Mouse (Mus musculus) limb, embryonic 12.5 days (tissue): ENCODE data around the gene Plcl1. TPM values are rescaled to one million over a fixed set of nuclear protein-coding genes. Genes with fewer than 3 reads are reported as not detected.

ENCODE experiments used
- ATAC-seq: fragments of 200-750 bp; cut with Nextera tagmentation; 2 replicates; pipeline ENCODE4 v1.8.0; 2017; ENCODE audit warnings: low read depth, moderate TSS enrichment; ENCODE audit not compliant: insufficient number of reproducible peaks, insufficient read depth, low FRiP score, low TSS enrichment
- H3K27ac ChIP-seq: fragments of 300-500 bp; sonication (generic); 2 replicates; pipeline ENCODE4 v1.5.1; 2016; ENCODE audit warnings: mild to moderate bottlenecking, moderate library complexity
- H3K27me3 ChIP-seq: fragments of 300-500 bp; sonication (generic); 2 replicates; pipeline ENCODE4 v1.6.1; 2016; ENCODE audit warnings: mild to moderate bottlenecking, moderate library complexity
- H3K36me3 ChIP-seq: fragments of 300-500 bp; sonication (generic); 2 replicates; pipeline ENCODE4 v1.6.1; 2016; ENCODE audit warnings: mild to moderate bottlenecking, moderate library complexity
- H3K4me1 ChIP-seq: fragments of 300-500 bp; sonication (generic); replicated peaks from 2 replicates; pipeline ENCODE4 v1.6.1; 2016
- H3K4me2 ChIP-seq: fragments of 300-500 bp; sonication (generic); 2 replicates; pipeline ENCODE4 v1.6.1; 2016; ENCODE audit warnings: mild to moderate bottlenecking, moderate library complexity
- H3K4me3 ChIP-seq: fragments of 300-500 bp; sonication (generic); replicated peaks from 2 replicates; pipeline ENCODE4 v1.5.1; 2016; ENCODE audit warnings: mild to moderate bottlenecking
- H3K9ac ChIP-seq: fragments of 300-500 bp; sonication (generic); replicated peaks from 2 replicates; pipeline ENCODE4 v1.6.1; 2016; ENCODE audit warnings: mild to moderate bottlenecking, moderate library complexity
- H3K9me3 ChIP-seq: fragments of 300-500 bp; sonication (generic); 2 replicates; pipeline ENCODE4 v1.6.1; 2016; ENCODE audit warnings: mild to moderate bottlenecking, moderate library complexity
- WGBS: fragments of 180-500 bp; shearing (Covaris S2); methylation state at CpG from one replicate; pipeline ENCODE4 v1.1.7; 2016; 5-methylcytosine and 5-hydroxymethylcytosine counted together
- polyA plus RNA-seq: library from polyadenylated mRNA; unstranded; fragments of >200 nt; fragmentation: Nextera tagmentation; extraction: Ambion mirVana; gene quantifications from 2 replicates; pipeline ENCODE4 v1.2.1, GENCODE M21; 2016

Gene Plcl1
- polyA plus RNA-seq, 1 experiment from 2014 or later, result 0.79 TPM

DNA sequence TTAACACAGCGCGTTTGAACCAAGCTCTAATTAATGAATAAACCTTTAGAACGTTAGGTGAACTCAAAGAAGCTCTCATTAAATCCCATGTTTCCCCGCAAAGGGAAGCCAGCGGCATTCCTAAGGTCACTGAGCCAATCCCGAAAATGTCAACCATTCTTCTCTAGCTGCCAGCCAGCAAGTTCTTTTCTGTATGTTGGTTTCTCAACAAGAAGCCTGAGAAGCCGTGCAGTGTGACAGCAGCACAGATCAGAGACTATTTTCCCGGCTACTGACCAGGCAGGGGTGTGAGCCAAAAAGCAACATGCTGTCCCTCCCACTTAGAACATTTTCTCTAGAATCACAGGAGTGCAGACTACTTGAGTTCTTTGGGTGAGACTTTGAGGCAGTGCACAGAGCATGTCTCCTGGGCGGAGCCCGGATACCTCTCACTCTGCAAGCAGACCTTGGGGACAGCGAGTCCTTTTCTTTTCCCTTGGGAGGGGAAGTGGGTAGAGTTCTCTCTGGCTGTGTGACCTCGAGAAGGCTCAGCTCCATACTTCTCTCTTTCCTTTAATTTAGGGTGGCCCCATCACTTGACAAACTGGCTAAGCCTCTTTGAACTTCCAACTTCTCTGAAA is 333.1 kb downstream of the Plcl1 start:
- H3K4me1 ChIP-seq, result 0 out of 2 replicates have a peak, but pooled peaks cover 6% of the 10 kb centered on the region
- no peak overlapping the region for H3K4me2 ChIP-seq
- ATAC-seq, result no peak
- peaks cover 16% of the 10 kb centered on the region for H3K27me3 ChIP-seq
- 65% methylated on average over 12 of the region's 12 CpGs for WGBS
- H3K4me3 ChIP-seq, result no peak overlapping the region
- H3K36me3 ChIP-seq, result no peaks in the 10 kb centered on the region
- no peak overlapping the region for H3K9ac ChIP-seq
- no peaks in the 10 kb centered on the region for H3K9me3 ChIP-seq
- no peak overlapping the region for H3K27ac ChIP-seq

DNA sequence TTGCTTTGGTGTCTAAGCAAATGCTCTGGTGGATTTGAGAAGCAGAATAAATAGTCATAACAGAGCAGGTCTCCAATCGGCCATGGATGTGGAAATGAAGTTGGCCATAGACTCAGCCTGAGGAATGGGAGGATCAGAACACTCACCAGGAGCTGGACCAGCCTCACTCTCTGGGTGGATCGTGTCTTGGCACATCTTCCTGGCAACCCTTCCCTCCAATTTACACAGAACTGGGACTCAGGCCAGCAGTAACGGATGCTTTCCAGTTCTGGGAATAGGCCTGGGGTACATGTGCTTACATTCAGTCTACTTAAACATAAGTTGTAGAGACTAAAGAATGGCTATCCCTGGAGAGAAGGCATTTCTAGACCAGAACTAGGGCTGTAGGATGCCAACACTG is 336.2 kb downstream of the Plcl1 start:
- WGBS, result 87% methylated on average over 3 of the region's 3 CpGs
- Histone ChIP-seq H3K4me1 (0 out of 2 replicates have a peak, but pooled peaks cover 6% of the 10 kb centered on the region), H3K4me2 (no peak overlapping the region), H3K27me3 (peaks cover 15% of the 10 kb centered on the region), H3K27ac (no peak overlapping the region), H3K36me3 (no peaks in the 10 kb centered on the region), H3K9ac (no peak overlapping the region), H3K4me3 (no peak overlapping the region), H3K9me3 (no peaks in the 10 kb centered on the region)
- no peak for ATAC-seq

DNA sequence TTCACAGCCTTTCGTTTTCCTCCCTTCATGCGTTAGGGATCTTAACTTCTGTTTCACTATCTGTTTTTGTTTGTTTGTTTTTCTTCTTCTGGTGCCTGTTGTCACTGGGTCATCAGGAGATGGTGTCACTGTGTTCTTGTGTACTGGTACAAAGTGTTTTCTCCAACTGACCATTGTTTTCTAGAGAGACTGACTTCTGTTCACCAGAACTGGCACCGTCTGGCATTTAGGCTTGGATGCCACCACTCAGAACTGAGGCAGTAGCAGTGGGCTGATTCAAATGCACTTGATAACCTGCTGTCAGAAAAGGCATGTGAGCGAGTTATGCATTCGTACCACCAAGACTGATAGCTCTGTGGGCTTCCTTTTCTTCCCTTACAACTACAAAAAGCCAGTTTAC is 342.8 kb downstream of the Plcl1 start:
- Histone ChIP-seq H3K4me1 (no peaks in the 10 kb centered on the region), H3K9me3 (no peaks in the 10 kb centered on the region), H3K27me3 (no peaks in the 10 kb centered on the region), H3K27ac (no peak overlapping the region), H3K9ac (no peak overlapping the region), H3K36me3 (no peaks in the 10 kb centered on the region), H3K4me2 (no peak overlapping the region), H3K4me3 (no peak overlapping the region)
- no peak for ATAC-seq
- 69% methylated on average over 5 of the region's 5 CpGs for WGBS

DNA sequence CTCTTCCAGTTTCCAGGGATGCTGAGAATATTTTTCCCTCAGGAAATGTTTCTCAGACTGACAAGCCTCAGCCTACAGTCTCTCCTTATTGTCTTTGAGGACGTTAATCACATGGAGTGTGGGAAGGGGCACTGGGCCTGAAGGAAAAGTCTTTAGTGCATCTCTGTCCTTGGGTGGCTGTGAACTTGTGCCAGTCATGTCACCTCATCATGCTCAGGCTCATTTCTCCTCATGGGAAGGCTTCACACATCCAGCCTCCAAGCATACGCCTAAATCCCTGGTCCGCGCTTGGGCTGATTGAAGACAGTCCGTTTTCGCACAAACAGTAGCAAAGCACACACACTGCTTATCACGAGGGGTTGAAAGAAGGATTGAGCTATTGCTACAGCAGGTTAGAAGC is 344.0 kb downstream of the Plcl1 start:
- no peaks in the 10 kb centered on the region for H3K27me3 ChIP-seq
- H3K27ac ChIP-seq, result no peak overlapping the region
- H3K4me3 ChIP-seq, result no peak overlapping the region
- no peaks in the 10 kb centered on the region for H3K9me3 ChIP-seq
- no peak overlapping the region for H3K4me2 ChIP-seq
- H3K36me3 ChIP-seq, result no peaks in the 10 kb centered on the region
- H3K4me1 ChIP-seq, result no peaks in the 10 kb centered on the region
- WGBS, result 85% methylated on average over 7 of the region's 7 CpGs
- no peak for ATAC-seq
- H3K9ac ChIP-seq, result no peak overlapping the region

DNA sequence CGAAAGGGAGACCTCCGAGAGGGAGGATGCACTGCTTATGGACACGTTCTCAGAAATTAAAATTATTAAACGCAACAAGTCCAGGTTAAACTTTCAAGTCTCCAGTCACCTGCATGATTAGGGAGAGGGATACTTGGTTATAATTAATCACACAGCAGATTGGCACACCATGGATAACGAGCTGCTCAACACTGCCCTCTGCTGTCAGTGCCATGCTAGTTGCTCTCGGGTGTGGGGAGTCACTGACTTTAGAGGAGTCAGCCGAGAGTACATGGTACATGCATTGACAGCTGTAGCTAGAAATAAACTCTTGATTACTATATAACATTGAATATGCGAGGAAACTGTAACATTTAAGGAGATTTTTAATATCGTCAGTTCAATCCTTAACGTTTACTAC is 350.0 kb downstream of the Plcl1 start:
- H3K27me3 ChIP-seq, result no peaks in the 10 kb centered on the region
- no peak overlapping the region for H3K9ac ChIP-seq
- no peak overlapping the region for H3K4me2 ChIP-seq
- ATAC-seq, result no peak
- H3K4me1 ChIP-seq, result no peaks in the 10 kb centered on the region
- no peaks in the 10 kb centered on the region for H3K9me3 ChIP-seq
- H3K4me3 ChIP-seq, result no peak overlapping the region
- WGBS, result 62% methylated on average over 10 of the region's 10 CpGs
- no peak overlapping the region for H3K27ac ChIP-seq
- H3K36me3 ChIP-seq, result no peaks in the 10 kb centered on the region

DNA sequence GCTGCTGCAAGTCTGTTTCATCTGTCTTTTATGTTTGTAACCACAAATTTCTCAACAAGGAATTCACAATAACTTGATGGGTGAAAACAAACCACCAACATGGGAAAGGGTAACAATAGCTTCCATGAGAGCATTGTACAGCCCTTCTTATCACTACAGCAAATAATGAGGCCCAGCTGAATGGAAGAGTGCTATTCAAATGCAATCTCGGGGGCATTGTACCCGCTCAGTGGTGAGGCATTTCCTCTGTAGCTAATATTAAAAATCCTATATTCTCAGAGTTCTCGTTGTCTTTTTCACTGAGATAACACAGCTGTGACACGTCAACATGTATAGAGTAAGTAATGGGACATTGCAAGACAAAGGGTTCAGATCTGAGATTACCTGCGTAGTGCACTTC is 356.6 kb downstream of the Plcl1 start:
- Histone ChIP-seq H3K4me1 (no peaks in the 10 kb centered on the region), H3K4me3 (no peak overlapping the region), H3K27ac (no peak overlapping the region), H3K9ac (no peak overlapping the region), H3K27me3 (no peaks in the 10 kb centered on the region), H3K4me2 (no peak overlapping the region), H3K9me3 (no peaks in the 10 kb centered on the region), H3K36me3 (no peaks in the 10 kb centered on the region)
- WGBS, result 87% methylated on average over 5 of the region's 5 CpGs
- no peak for ATAC-seq

DNA sequence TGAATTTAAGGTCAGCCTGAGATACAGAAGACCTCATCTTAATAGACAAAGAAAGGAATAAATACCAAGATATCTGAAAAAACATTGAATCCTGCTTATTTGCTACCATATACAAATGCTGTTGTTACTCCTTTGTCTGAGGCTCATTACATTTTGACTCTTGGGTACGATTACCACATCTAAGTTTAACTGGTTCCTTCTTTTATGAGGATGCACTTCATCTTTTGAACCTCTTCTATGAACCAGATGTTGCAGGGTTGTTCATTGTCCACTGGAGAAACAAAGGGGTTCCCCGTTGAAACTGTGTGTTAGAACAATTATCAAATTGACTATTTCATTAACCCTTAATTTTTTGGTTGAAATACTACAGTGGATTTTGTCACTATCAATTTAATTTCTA is 357.4 kb downstream of the Plcl1 start:
- Histone ChIP-seq H3K4me3 (no peak overlapping the region), H3K9ac (no peak overlapping the region), H3K4me2 (no peak overlapping the region), H3K27ac (no peak overlapping the region), H3K27me3 (no peaks in the 10 kb centered on the region), H3K4me1 (no peaks in the 10 kb centered on the region), H3K9me3 (no peaks in the 10 kb centered on the region), H3K36me3 (no peaks in the 10 kb centered on the region)
- 73% methylated on average over 2 of the region's 2 CpGs for WGBS
- ATAC-seq, result no peak

DNA sequence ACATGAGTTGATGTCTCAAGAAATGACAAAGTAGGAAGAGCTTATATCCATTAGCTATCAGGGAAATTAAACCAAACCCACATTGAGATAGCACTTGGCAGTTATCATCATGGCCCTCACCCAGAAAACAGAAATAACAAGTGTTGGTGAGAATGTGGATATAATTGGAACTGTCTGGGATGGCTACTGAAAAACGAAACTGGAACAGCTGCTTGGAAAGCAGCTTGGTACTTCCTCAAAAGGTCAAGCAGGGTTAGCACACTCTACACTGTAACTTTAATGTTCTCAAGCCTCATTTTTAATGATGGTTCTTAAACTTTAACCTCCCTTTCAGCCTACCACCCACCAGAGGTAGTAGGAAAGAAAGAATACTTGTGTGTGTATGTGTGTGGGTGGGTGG is 361.0 kb downstream of the Plcl1 start:
- Histone ChIP-seq H3K27ac (no peak overlapping the region), H3K4me3 (no peak overlapping the region), H3K4me2 (no peak overlapping the region), H3K9ac (no peak overlapping the region), H3K27me3 (no peaks in the 10 kb centered on the region), H3K36me3 (no peaks in the 10 kb centered on the region), H3K4me1 (no peaks in the 10 kb centered on the region), H3K9me3 (no peaks in the 10 kb centered on the region)
- WGBS, result 36% methylated on average over 1 of the region's 1 CpGs
- ATAC-seq, result no peak

DNA sequence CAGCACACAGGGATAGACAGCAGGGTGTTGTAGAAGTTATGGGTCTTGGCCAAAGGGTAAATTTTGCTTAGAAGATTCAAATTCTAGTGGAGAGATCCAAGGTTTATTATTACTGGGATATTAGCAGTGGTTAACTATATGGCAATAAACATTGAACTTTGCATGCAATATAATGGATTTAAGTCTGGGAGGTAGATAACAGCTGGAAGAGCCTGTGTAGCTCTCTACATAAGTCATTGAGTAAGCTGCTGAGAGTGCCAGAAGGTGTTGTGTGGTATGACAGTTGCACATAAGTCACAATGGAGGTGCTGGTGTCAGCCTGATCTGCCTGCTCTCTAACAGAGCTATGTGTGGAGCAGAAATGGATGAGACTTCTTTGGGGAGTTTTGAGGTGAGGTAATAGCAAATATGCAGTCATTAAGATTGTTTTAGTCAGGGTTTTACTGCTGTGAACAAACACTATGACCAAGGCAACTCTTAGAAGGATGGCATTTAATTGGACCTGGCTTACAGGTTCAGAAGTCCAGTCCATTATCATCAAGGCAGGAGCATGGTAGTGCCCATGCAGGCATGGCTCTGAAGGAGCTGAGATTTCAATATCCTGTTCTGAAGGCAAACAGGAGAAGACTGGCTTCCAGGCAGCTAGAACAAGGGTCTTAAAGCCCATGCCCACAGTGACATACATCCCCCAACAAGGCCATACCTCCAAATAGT is 364.5 kb downstream of the Plcl1 start:
- Histone ChIP-seq H3K9ac (no peak overlapping the region), H3K4me1 (no peaks in the 10 kb centered on the region), H3K9me3 (no peaks in the 10 kb centered on the region), H3K4me3 (no peak overlapping the region), H3K27me3 (no peaks in the 10 kb centered on the region), H3K27ac (no peak overlapping the region), H3K36me3 (no peaks in the 10 kb centered on the region), H3K4me2 (no peak overlapping the region)
- ATAC-seq, result no peak

DNA sequence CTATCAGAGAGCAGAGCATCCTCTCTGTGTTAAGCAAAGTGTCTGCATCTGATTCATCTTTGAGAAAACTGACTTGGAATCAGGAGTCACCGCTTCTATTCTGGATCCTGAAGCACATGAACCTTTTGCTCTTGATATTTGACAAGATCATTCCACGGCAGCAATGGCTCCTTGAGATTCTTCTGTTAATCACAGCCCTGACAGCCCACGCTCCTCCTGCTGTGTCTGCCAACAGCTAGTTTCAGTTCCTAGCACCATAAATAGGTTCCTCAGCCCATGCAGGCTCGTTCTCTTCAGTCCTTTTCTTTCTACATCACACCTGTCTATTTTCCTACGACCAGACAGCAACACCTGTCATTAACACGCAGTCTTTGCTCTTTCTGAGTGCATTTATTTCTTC is 387.1 kb downstream of the Plcl1 start:
- Histone ChIP-seq H3K4me1 (no peaks in the 10 kb centered on the region), H3K9me3 (no peaks in the 10 kb centered on the region), H3K4me2 (no peak overlapping the region), H3K4me3 (no peak overlapping the region), H3K36me3 (no peaks in the 10 kb centered on the region), H3K27me3 (no peaks in the 10 kb centered on the region), H3K9ac (no peak overlapping the region), H3K27ac (no peak overlapping the region)
- WGBS, result 58% methylated on average over 6 of the region's 6 CpGs
- no peak for ATAC-seq
